Mouse (Mus musculus) left cerebral cortex, postnatal 10 days (tissue): ENCODE results near the gene Pla2g7. TPM values are rescaled to one million over a fixed set of nuclear protein-coding genes. Genes with fewer than 3 reads are reported as not detected.
"Not testable (repeated sequence)": the region's sequence is repeated elsewhere in the genome, so short reads cannot be mapped to it uniquely, and the experiment has no call there.

Experiments used
- DNase-seq, 2 experiments: peaks; one replicate each; pipeline ENCODE4 v3.0.0; 2021 to 2022; ENCODE audit warnings: low spot score in 2 of 2, mixed read lengths in 1 of 2; ENCODE audit errors: extremely low spot score in 1 of 2
- intact Hi-C: fragments of 180-260 bp; cut with DNase I; formaldehyde crosslinking; loops from one replicate; pipeline ENCODE4 v1.15.1; 2025
- total RNA-seq, 2 experiments: library from RNA; stranded (reverse); gene quantifications; 2 replicates each; pipeline ENCODE4 v1.2.3; 2021

Pla2g7 gene
- total RNA-seq, result 10 to 100 TPM; 48.4 to 51.9 TPM

- intact Hi-C loops, result no loop called here
- DNase-seq, result peak; percentile 16 to 68
Observed at GRCm38 (mm10) chr17:43567992-43568888, at the start of gene Pla2g7. Gene Pla2g7 (plus strand): TSS chr17:43568098.

- peak; percentile 66 to 79 for DNase-seq
- intact Hi-C loops, result loop anchor here (2.0 to 10.0 kb wide), 2 partner anchors 88 to 356 kb away; no protein-coding TSS in a partner anchor
Observed at GRCm38 (mm10) chr17:43518644-43519409, 49.1 kb upstream of the Pla2g7 start.

DNA sequence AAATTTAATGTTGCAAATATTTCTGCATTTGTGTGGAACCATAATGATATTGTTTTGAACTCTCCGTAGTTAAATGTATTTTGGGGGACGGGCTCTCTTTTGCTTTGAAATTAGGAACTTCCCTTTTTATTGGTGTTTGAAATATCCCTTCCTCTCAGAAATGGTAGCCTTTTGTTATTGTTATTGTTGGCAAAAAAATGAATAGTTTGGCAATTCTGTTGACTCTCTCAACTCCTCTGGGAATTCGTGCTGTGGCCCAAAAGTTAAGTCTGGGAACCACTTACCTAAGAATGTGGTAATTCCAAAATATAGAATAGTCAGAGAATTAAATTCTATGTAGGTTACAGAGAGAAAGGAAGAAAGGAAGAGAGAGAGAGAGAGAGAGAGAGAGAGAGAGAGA, 47.7 kb upstream of the Pla2g7 start:
- intact Hi-C loops, result no loop called here
- no peak for DNase-seq

GRCm38 (mm10) chr17:43530507-43530906, 37.4 kb upstream of the Pla2g7 start:
- intact Hi-C loops, result no loop called here
- DNase-seq, result peak in 1 of 2 experiments; percentile 11

DNA sequence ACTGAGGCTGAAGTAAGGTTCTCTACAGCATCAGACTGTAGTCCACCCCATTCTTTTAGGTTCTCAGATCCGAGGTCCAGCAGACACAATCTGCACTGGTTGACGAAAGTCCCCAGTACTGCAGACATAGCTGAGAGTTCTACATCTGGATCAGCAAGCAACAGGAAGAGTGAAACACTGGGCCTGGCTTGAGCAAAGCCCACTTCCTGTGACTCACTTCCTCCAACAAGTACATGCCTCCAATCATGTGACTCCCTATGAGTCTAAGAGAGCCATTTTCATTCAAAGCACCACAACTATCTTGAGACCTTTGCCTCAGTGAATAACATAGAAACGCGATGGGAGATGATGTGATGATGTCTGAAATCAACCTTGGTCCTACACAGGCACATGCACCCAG, 36.7 kb upstream of the Pla2g7 start:
- intact Hi-C loops, result no loop called here
- DNase-seq, result no peak

- DNase-seq, result peak; percentile 36 to 74
- intact Hi-C loops, result no loop called here
Observed at GRCm38 (mm10) chr17:43534362-43535222, 33.3 kb upstream of the Pla2g7 start.

- intact Hi-C loops, DNase-seq: not testable (repeated sequence)
Observed at GRCm38 (mm10) chr17:43536841-43537240, 31.1 kb upstream of the Pla2g7 start.

GRCm38 (mm10) chr17:43538767-43539166, 29.1 kb upstream of the Pla2g7 start:
- no peak for DNase-seq
- intact Hi-C loops, result no loop called here

- DNase-seq, result no peak
- intact Hi-C loops, result no loop called here
Observed at GRCm38 (mm10) chr17:43543539-43543938, 24.4 kb upstream of the Pla2g7 start, which contains the start of gene Ankrd66. Gene Ankrd66 (minus strand): TSS chr17:43543639.

DNA sequence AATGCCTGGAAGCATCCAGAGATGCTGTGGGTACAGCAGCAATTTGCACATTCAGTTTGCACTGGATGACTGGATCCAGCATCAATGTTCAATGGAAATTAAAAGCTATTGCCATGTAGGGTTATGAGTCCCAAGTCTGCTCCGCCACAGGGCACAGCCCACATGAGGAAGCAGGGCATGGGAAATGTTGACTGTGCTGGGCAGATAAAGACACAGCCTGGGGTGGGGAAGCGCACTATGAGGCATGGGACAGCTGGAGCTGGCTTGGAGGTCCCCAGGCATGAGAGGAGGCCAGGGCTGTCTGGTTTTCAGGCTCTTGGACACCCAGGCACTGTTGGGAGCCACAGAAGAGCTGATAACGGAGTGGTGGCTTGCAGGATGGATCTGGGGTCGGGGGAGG, 23.9 kb upstream of the Pla2g7 start:
- intact Hi-C loops, result no loop called here
- DNase-seq, result no peak

- intact Hi-C loops, result no loop called here
Observed at GRCm38 (mm10) chr17:43551122-43551630, 16.7 kb upstream of the Pla2g7 start.

GRCm38 (mm10) chr17:43554516-43555403, 13.1 kb upstream of the Pla2g7 start:
- no peak for DNase-seq
- intact Hi-C loops, result no loop called here

More at GRCm38 (mm10) chr17:43551122-43551630, 16.7 kb upstream of the Pla2g7 start:
- DNase-seq, result no peak

DNA sequence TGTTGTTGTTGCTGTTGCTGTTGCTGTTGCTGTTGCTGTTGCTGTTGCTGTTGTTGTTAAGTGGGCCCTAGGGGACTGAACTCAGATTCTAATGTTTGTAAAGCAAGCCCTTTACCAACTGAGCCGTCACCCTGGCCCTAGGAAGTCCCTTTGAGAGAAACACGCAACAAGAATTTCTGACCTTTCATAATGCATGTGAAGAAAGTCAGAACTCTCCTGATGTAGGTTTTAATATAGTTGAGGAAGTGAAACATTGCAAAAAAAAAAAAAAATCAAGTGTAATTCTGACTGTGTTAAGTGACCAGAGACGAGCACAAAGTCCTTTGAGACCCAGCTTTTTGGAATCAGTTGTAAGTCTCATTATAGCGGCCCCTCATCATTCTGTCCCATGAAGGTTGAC, 10.8 kb upstream of the Pla2g7 start:
- intact Hi-C loops, result no loop called here
- no peak for DNase-seq

GRCm38 (mm10) chr17:43557541-43558090, 10.3 kb upstream of the Pla2g7 start:
- intact Hi-C loops, result no loop called here
- peak; percentile 51 to 52 for DNase-seq

- DNase-seq, result no peak
- intact Hi-C loops, result no loop called here
Observed at GRCm38 (mm10) chr17:43558678-43559077, 9.2 kb upstream of the Pla2g7 start.

GRCm38 (mm10) chr17:43563192-43563987, 4.5 kb upstream of the Pla2g7 start:
- no peak for DNase-seq
- intact Hi-C loops, result no loop called here

DNA sequence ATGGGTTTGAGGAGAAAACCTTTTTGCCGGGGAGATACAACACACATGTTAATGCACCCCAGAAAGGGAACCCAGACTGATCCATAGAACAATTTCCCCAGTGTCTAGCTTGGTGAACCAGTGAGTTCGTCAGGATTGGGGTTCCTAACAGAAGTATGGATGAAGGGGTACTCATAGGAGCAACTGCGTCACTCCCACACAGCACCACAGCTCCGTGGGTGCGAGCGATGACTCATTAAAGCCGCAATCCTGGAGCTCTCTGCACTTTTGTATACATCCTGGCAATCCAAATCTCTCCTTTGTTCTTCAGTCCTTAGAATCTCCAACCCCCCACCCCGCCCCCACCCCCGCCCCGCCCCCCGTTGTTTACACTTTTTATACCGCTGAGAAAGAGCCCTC, 306 bp upstream of the Pla2g7 start:
- no peak for DNase-seq
- intact Hi-C loops, result no loop called here
